Mouse (Mus musculus) MN1 (cell line): Measurements from ENCODE around the gene Bms1.
A peak's percentile ranks its signal among the peaks of the same experiment; 100 is the strongest.

Experiments used
- DNase-seq: peaks from one replicate; pipeline ENCODE4 v3.0.0-alpha.2; 2016; ENCODE audit warnings: low spot score

Gene Bms1

DNA sequence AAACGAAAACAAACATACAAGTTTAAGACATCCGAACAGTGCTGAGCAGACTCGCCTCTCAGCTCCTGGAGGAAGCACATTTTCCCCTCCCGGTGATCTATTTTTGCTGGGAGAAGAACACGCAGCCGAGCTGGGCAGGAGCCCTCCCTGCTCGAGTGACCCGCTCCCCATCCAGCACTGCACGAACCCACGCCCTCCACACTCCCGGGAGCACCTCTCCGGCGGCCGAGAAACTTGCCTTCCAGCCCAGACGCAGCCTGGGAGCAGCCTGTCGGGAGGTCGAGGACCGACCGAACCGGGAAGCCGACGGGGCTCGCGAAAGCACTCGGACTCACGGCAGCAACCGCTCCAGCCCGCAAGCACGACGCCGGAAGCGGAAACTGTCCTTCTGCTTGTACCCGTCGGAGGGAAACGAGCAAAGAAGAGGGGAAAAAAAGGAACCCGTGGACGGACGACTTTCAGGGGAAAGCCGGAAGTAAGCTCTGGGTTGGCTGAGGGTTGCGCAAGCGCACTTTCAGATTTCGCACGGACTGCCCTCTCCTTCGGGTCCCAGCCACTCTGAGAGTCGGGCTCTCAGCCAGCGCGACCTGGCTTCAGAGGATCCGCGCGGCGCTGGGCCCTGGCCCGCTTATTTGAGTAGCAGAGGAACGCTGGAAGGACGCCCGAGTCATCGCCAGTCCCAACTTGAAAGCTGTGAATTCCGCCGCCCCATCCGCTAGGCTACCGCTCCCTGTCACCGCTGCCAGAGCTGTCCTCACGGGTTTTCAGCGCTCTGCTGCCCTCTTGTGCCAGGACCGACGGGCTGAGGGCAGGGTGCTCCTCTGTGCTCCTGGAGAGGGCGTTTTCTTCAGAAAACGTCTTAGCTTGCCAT, at the start of gene Bms1:
Gene Bms1 (minus strand): TSS at position 425 of the 871 bp plus-strand sequence.
- peak; percentile 96 for DNase-seq

DNA sequence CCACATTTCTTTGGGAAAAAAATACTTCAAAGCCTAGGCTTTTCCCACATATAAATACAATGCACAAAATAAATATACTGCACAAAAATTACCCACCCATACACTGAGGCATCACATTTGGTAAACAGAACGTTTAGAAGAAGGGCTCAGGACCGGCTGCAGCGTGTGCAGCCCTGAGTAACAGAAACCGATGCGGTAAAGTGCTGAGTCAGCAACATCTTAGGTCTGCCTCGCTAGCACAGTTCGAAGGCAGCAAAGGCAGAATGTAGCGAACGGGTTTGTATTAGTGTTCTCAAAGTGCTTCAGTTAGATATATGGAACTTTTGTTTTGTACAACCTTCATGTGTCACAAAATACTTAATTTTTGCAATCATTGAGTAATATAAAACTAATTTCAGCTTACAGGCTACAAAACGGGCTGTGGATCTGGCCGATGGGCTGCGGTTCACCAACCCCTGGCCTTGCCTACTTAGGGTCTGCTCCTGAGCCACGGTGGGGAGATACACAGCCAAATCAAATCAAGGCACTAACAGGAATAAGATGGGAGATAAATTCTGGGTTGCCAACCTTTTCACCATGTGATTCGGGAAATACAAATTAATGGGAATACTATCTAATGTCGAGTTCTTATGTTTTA, 42.9 kb upstream of the Bms1 start:
- no peak for DNase-seq

DNA sequence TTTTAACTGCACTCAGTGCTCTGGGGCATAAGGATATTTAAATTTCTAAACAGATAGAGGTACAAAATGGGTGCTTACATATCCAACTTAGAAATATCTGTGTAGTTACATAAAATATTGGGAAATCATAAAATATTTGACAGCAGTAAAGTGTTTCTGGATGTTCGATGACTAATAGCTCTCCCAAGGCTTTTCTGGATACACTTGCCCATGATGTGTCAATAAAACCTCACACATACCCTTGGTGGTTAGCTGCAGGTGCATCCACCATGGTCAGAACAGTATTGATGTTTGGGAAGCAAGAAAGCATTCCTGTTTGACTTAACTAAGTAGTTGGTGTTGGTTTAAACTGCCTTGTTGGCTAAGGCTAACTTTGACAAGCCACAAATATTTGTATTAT, 38.5 kb upstream of the Bms1 start:
- no peak for DNase-seq

DNA sequence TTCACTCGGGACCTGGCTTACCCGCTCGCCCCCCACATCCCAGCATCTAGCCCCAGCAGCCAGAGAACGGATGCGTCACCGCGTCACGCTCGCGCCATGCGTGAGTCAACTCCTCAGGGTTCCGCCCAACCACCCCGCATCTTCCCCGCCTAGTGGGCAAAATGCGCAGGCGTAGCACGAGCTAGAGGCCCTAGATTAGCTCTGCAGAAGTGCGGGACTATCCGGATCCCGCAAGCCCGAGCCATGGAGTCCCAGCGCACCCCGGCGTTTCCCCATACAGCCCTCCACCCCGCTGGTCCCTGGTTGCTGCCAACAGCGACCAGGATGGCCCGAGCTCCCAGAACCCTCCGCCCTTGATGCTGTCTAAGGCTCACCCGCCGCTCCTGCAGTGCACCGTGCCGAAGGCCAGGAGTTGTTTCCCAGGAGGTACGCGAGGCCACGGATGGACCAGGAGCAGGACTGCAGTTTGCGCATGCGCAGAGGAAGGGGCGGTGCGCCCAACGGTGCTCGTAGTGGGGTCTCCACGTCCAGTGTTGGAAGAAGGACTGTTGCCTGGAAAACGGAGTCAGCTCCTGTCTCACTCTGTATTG, 35.9 kb upstream of the Bms1 start, which contains the start of gene Zfp248:
Gene Zfp248 (minus strand): TSS at position 487 of the 590 bp plus-strand sequence.
- peak; percentile 93 for DNase-seq

DNA sequence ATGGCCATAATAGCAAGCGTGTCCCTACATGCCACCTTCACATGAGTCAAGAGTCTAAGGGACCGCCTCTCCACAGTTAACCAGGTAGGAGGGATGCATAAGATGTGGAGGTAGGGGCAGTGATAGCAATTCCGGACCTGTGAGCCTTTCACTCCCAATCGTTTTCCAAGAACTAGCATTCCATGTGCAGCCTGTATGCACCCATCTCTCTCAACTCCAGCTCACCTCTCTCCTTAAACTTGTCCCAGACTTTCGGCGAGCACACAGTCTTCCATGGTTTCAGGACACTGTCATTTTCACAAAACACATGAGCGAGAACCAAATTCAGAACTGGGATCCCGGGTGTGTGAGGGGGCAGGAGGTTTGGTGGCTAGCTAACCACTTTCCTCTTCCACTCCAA, 35.2 kb upstream of the Bms1 start:
- no peak for DNase-seq

DNA sequence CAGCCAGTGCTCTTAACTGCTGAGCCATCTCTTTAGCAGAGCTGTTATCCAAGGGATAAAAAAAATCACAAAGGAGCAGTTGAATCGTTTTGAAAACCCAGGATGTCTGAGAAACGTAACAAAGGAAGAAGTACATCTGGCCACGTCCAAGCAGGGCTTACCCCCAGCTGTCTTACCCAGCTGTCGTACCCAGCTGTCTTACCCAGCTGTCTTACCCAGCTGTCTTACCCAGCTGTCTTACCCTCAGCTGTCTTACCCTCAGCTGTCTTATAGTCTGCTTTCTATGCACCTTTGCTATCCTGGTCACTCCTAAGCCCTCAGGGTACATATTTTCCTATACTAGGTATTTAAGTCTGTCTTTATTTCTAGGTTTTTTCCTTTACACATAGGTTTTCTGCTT, 12.2 kb upstream of the Bms1 start:
- DNase-seq = no peak

DNA sequence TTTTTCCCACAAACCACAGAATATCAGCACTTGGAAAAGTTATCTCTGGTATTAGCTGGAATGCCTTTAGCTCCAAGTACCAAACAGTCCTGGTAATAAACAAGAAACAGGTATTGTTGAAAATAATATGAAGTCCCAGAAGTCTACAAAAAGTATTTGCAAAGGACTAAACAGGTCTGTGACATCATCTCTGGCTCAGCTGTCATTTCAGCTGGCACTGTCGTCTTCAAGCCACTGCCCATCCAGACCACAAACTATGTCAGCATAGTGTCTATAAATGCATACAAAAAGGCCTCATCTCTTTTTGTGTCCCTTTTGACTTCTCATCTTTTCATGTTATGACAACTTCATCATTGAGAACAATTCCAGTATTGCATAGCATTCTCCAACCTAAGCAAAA, 7.4 kb upstream of the Bms1 start:
- no peak for DNase-seq

DNA sequence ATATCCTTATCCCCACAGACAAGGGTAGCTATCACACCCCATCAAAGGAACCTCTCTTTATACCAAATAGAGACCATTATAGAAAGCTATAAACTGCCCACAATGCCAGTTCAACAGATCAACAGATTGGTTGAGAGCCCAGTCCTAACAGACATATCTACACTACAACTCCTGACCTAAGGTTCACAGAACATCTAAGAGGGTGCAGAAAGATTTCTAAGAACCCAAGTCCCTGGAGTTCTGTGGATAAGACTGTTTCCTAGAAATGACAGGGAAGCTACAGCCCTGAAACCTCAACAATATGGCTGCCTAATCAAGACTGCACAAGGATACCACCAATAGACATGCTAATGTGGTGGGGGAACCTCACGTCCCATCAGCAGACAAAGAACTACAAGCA, 8.8 kb downstream of the Bms1 start:
- no peak for DNase-seq

DNA sequence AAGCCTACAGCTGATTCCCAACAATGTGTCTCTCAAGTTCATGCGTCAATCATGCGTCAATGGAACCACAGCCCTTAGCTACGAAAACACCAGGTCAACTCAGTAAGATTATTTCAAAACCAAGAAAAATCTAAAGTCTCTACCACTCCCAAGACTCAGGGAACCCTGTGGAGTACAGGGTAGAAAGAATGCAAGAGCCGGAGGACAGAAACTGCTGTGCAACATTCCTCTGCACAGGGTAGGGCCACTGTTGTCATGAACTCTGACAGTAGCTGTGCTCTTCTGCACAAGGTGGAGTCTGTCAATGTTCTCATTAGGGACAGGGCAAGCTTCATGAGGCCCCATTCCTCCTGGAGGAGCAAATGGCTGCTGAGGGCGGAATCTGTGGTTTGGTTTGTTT, 10.8 kb downstream of the Bms1 start:
- DNase-seq = no peak

DNA sequence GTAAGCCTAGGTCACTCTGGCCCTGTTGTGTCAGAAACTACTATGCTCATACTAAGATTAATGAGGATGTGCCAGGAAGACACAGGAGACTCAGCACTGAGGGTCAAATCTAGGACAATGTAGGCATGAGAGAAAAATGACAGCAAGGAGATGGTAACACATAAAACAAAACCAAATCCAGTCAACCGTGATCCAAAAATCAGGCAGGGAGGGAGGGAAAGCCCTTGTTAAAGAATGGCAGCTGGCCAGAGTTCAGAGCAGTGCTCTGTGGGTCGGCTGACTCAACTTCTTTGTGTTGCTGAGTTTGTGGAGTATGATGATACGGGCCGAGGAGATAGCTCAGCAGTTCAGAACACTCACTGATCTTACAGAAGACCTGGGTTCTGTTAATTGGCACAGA, 12.9 kb downstream of the Bms1 start:
- DNase-seq = peak; percentile 58

DNA sequence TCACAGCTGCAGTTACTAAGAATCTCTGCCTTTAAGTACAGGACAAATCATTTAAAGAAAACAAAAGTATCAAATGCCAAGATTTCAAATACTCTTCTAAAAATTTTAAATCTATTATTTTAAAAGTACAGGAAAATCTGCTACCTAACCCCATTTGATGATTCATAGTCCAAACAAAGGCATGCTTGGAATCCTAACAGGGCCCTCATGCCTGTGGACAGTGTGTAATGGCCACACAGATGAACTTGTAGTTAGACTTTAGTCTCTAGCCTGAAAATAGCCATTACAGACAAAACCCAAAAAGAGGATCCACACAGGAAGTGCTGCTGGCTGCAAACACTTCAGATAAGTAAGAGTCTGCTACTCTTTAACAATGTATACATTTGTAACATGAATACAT, 28.5 kb downstream of the Bms1 start:
- no peak for DNase-seq

DNA sequence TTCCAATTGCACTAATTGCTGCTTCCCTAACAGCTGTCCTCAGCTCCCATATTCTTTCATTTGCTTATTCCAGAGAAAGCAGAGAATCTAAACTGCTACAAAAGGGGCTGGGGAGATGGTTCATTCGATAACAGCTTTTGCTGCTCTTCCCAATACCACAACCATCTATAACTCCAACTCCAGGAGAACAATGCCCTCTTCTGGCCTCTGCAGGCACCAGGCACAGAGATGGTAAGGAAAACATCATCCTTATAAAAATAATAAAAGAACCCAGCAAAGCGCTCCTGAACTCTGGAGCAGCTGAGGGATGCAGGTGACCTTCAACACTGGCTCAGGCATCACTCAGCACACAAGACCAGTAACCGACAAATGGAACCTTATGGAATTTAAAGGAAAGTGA, 33.3 kb downstream of the Bms1 start:
- peak; percentile 33 for DNase-seq

DNA sequence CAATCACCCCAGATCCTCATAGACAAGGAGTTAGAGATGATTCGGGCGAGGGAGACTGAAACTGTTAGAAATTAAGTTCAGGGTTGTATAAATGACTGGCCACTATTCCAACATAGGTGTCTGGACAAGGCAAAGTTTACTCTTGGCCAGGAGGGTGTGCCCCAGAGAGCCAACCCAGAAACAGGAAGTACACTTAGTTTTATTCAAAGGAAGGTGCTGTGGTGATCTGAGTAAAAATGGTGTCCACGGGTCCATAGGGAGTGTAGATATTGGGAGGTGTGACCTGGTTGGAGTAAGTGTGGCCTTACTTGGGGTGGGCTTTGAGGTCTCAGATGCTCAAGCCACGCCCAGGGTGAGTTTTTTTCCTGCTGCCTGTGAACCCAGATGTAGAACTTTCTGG, 38.0 kb downstream of the Bms1 start:
- no peak for DNase-seq

DNA sequence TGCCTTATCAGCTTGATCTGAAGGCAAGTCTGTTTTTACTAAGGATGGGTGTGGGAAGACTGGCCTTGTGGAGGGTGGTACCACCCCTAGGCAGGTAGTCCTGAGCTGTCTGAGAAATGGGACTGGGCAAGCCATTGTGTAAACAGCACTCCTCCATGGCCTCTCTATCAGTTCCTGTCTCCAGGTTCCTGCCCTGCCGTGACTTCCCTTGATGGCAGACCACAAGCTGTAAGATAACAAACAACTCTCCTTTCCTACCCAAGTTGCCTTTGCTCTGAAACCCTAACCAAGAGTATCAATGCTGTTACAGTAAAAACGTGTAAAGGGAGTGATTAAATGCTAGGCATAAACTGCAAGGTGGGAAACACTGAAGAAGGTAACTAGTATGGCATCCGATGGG, 38.6 kb downstream of the Bms1 start:
- DNase-seq = no peak

DNA sequence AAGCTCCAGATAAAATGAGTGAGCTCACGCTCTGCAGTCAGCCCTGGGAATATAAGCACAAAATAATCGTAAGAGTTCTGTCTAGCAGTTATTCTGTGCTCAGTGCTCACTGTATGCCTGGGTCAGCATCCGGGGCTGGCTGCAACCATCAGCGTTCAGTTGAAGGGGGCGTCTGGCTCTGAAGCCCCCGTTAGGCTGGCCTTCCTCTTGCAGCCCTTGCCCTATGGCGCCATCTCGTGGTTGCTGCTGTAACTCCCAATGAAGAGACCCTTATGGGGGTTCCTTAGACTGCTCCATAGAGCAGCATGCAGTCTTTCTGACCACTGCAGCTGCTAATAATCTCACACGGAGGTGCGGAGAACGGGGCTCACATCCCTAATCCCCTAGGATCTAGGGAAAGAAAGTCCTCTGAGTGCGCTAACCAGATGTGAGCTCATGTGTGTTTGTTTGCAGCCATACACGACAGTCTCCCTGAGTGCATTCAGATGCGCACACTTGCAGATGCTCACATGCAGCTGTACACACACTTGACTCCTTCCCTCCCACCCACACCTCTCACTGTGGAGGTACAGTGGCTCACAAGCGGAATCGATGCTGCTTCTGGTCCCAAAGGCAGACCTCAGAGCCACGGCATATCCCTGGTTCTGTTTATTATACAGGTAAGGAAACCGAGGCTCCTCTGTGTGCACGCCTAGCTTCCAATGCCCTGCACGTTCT, 39.7 kb downstream of the Bms1 start:
- DNase-seq = peak; percentile 77

DNA sequence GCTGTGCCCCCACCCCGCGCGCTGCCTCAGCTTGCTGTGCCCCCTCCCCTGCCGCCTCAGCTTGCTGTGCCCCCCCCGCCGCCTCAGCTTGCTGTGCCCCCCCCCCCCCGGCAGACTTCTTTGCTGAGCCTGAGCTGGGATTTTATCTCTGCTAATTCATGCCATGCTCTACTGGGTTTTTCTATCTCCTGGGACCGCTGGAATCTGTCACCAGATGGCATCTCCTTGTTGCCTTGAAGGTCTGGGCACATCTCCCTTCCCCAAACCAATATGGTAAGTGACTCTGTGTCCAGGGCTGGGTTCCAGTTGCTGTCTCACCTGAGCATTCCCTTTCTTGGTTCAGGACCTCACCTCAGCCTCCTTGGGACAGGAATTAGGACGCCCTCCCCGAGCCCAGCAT, 41.7 kb downstream of the Bms1 start:
- DNase-seq = peak; percentile 27

DNA sequence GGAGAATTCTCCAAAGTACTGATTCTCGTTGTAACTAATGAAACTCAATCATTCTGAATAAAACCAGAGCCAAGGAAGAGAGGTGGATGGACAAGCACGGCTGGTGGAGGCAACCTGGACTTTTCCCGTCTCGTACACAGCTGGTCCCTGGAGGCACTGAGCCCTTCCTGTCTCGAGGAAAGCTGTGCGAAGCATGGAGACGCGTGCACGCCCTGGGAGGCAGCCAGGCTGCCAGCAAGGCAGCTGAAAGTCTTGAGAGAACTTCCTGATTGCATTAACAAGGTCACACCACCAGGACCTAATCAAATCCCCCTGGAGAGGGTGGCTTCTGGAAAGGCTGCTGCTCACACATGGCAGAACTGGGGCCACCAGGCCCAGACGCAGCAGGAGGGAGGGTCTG, 43.3 kb downstream of the Bms1 start:
- peak; percentile 91 for DNase-seq

DNA sequence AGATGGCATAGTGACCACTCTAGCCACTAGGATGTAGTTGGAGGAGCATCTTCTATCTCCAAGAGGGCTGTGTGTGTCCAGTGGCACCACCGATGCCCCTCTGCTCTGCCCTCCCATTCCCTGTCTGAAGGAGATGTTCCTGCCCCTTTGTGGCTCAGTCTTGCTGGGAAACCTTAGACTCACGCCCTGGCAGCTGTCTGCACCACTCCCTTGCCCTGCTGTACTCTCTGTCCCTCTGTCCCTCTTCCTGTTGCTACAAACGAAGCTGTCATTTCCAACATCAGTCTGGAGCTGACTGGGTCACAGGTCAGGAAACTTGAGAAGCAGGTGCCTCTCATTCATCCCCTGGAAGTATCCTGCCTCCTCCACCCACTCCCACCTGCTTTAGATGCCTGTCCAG, 43.8 kb downstream of the Bms1 start:
- DNase-seq = peak; percentile 37

DNA sequence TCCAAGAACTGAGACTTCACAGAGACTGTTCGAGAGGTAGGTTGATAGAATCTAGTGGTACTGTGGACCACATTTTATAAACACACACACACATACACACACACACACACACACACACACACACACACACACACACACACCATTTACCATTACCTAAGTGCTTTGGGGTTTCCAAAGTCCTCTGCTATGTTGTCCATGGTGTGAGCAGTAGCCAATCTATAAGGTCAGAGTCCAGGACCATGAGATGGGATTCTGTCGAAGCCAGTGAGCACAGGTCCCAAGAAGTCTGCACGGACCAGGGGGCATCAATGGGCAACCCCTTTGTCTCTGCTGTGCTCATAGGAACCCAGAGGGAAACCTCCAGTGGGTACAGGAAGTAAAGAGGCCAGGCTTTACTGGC, 44.2 kb downstream of the Bms1 start:
- DNase-seq = no peak

DNA sequence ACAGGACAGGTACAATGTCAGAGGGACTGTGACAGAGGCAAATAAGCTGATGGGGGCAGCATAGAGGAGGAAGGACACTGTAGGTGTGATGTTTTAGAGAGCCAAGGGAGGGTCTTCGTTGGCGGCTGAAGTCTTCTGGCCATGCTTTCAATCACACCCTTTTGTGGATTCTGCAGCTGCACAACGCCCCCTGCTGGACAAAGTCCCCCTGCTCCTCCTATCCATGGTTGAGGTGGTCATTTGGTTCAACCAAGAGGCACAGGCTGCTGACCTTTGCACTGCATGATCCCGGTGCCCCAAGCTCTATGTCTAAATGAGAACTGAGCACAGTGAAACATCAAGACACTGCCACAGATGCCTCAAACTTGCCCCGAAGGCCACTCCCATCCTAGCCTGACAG, 46.0 kb downstream of the Bms1 start:
- peak; percentile 76 for DNase-seq

DNA sequence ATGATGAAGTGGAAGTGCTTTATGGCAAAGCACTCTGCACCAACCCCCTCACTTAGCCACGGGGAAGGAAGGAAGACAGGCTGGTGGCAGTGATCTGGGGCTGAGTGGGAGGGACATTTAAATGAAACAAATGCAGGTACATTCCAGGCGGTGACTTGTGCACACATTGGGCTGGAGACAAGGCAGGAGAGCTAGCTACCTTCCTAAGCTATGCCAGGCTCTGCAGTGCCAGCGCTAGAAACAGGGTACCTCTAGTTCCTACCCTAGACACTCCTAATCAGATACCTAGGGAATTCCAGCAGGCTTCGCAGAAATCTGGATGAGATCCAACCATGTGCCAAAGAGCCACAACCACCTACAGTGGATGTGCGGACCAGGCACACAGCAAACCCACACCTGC, 46.5 kb downstream of the Bms1 start:
- DNase-seq = peak; percentile 56

DNA sequence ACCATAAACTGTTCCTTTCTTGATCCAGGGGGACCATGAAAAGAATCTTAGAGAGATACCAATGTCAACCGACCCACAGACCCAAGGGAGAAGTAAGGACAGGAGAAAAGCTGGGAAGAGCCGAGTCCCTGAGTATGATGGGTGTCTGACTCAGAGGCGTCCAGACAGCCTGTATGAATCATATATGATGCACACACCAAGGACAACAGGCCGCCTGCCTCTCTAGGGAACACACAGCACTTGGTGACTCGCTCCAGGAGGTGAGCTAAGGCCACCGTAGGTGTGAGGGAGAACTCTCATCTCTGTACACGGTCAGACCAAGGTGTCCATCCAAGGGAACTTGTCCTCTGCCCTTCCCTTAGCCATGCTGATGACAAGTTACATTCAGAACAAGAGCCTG, 51.8 kb downstream of the Bms1 start:
- DNase-seq = peak; percentile 31

DNA sequence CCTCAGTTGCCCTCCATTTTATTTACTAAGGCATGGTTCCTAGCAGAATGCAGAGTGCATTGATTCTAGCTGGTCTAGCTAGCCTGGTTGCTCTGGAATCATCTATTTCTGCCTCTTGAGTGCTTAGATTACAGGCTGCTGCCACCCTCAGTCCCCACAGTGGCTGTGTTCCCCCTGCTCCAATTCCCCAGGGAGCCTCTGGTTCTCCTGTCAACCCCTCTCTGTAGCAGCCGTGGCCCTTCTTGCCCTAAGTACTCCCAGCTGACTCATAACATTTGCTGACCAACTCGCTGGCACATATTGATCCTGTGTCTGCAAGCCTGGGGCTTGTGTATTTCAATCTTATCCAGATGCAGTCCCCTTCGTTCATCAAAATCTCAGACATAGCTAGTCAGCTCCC, 53.1 kb downstream of the Bms1 start:
- DNase-seq = peak; percentile 45
